Mouse (Mus musculus) intestine, embryonic 16.5 days (tissue): ENCODE measurements around the gene Slco4c1. TPM values are rescaled to one million over a fixed set of nuclear protein-coding genes. Genes with fewer than 3 reads are reported as not detected.

Experiments used
- ATAC-seq: fragments of 200-750 bp; cut with Nextera tagmentation; 2 replicates; pipeline ENCODE4 v1.8.0; 2017; ENCODE audit warnings: moderate TSS enrichment, moderate library complexity
- H3K27ac ChIP-seq: fragments of 300-500 bp; sonication (generic); 2 replicates; pipeline ENCODE4 v1.5.1; 2014; ENCODE audit warnings: mild to moderate bottlenecking, low read length
- H3K27me3 ChIP-seq: fragments of 300-500 bp; sonication (generic); replicated peaks from 2 replicates; pipeline ENCODE4 v1.6.1; 2014; ENCODE audit warnings: low read length, control low read depth, mixed read lengths; ENCODE audit not compliant: control insufficient read depth, insufficient read depth
- H3K36me3 ChIP-seq: fragments of 300-500 bp; sonication (generic); 2 replicates; pipeline ENCODE4 v1.6.1; 2014; ENCODE audit warnings: low read length, control low read depth; ENCODE audit not compliant: control insufficient read depth, insufficient read depth
- H3K4me1 ChIP-seq: fragments of 300-500 bp; sonication (generic); 2 replicates; pipeline ENCODE4 v1.6.1; 2014; ENCODE audit warnings: low read length, control low read depth, mixed read lengths; ENCODE audit not compliant: control insufficient read depth, insufficient read depth
- H3K4me2 ChIP-seq: fragments of 300-500 bp; sonication (generic); 2 replicates; pipeline ENCODE4 v1.6.1; 2014; ENCODE audit warnings: low read depth, low read length, control low read depth
- H3K4me3 ChIP-seq: fragments of 300-500 bp; sonication (generic); 2 replicates; pipeline ENCODE4 v1.5.1; 2014; ENCODE audit warnings: mild to moderate bottlenecking, low read length
- H3K9ac ChIP-seq: fragments of 300-500 bp; sonication (generic); 2 replicates; pipeline ENCODE4 v1.6.1; 2014; ENCODE audit warnings: low read depth, low read length
- H3K9me3 ChIP-seq: fragments of 300-500 bp; sonication (generic); 2 replicates; pipeline ENCODE4 v1.6.1; 2016; ENCODE audit warnings: low read length, control low read depth; ENCODE audit not compliant: control insufficient read depth
- WGBS: fragments of 180-500 bp; shearing (Covaris S2); extraction: QIAGEN DNeasy Blood & Tissue Kit; methylation state at CpG from one replicate; pipeline ENCODE4 v1.1.7; 2014; 5-methylcytosine and 5-hydroxymethylcytosine counted together
- polyA plus RNA-seq: library from polyadenylated mRNA; unstranded; fragments of >200 nt; fragmentation: Nextera tagmentation; extraction: Ambion mirVana; gene quantifications from 2 replicates; pipeline ENCODE4 v1.2.1, GENCODE M21; 2015

Slco4c1 gene
- polyA plus RNA-seq = 0.02 and 0.07 TPM in 2 replicates

GRCm38 (mm10) chr1:96871528-96872360, at the start of gene Slco4c1:
Gene Slco4c1 (minus strand): TSS chr1:96872171.
- Histone ChIP-seq H3K9me3 (no peaks in the 10 kb centered on the region), H3K4me2 (peak within 1 kb of the TSS; percentile 95), H3K9ac (peak within 1 kb of the TSS; percentile 63), H3K4me1 (no peaks in the 10 kb centered on the region), H3K27ac (no peak within 1 kb of the TSS), H3K27me3 (no peaks in the 10 kb centered on the region), H3K36me3 (no peaks in the 10 kb centered on the region), H3K4me3 (peak within 1 kb of the TSS; percentile 56)
- WGBS = 1% methylated on average over 39 of the region's 40 CpGs
- ATAC-seq = peak; percentile 99

GRCm38 (mm10) chr1:96917333-96917732, 45.4 kb upstream of the Slco4c1 start:
- Histone ChIP-seq H3K9ac (no peak overlapping the region), H3K4me3 (no peak overlapping the region), H3K4me1 (no peaks in the 10 kb centered on the region), H3K27ac (no peak overlapping the region), H3K4me2 (no peak overlapping the region), H3K9me3 (no peaks in the 10 kb centered on the region), H3K36me3 (no peaks in the 10 kb centered on the region), H3K27me3 (no peaks in the 10 kb centered on the region)
- ATAC-seq = no peak

DNA sequence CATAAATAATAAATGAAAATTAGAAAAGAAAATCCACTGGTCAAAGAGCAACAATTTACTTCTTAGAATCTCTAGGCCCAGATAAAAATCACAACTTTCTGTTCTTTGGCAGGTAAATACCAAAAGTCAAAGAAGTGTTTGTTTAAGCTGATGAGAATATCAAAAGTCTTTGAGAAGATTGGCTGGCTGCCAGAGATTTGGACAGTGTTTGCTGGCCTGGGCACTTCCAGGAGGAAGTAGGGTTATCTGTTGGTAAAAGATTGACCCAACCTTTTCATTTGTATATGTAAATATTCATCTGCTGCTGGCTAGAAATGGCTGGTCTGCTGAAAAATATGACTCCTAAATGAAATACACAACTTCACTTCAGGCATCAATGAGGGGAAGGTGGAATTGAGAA, 11.8 kb upstream of the Slco4c1 start:
- H3K9me3 ChIP-seq = no peaks in the 10 kb centered on the region
- H3K4me1 ChIP-seq = no peaks in the 10 kb centered on the region

GRCm38 (mm10) chr1:96878572-96878971, 6.6 kb upstream of the Slco4c1 start:
- H3K9ac ChIP-seq = no peak overlapping the region
- H3K4me3 ChIP-seq = no peak overlapping the region
- H3K4me1 ChIP-seq = no peaks in the 10 kb centered on the region
- no peak overlapping the region for H3K27ac ChIP-seq
- H3K9me3 ChIP-seq = no peaks in the 10 kb centered on the region
- no peaks in the 10 kb centered on the region for H3K27me3 ChIP-seq
- no peaks in the 10 kb centered on the region for H3K36me3 ChIP-seq
- no peak for ATAC-seq
- no peak overlapping the region for H3K4me2 ChIP-seq
- WGBS = 84% methylated on average over 1 of the region's 1 CpGs

More for the DNA sequence above, 11.8 kb upstream of the Slco4c1 start:
- Histone ChIP-seq H3K27me3 (no peaks in the 10 kb centered on the region), H3K36me3 (no peaks in the 10 kb centered on the region), H3K27ac (no peak overlapping the region), H3K4me2 (no peak overlapping the region), H3K9ac (no peak overlapping the region), H3K4me3 (no peak overlapping the region)
- no peak for ATAC-seq

- Histone ChIP-seq H3K27ac (no peak overlapping the region), H3K9me3 (no peaks in the 10 kb centered on the region), H3K27me3 (no peaks in the 10 kb centered on the region), H3K36me3 (no peaks in the 10 kb centered on the region), H3K4me3 (no peak overlapping the region), H3K9ac (no peak overlapping the region), H3K4me2 (no peak overlapping the region), H3K4me1 (no peaks in the 10 kb centered on the region)
- 68% methylated on average over 1 of the region's 1 CpGs for WGBS
- ATAC-seq = peak; percentile 22; the same call in 1 of the 2 replicates
Observed at GRCm38 (mm10) chr1:96876076-96876475, 4.1 kb upstream of the Slco4c1 start.

GRCm38 (mm10) chr1:96874636-96875035, 2.7 kb upstream of the Slco4c1 start:
- H3K36me3 ChIP-seq = no peaks in the 10 kb centered on the region
- H3K4me1 ChIP-seq = no peaks in the 10 kb centered on the region
- H3K27me3 ChIP-seq = no peaks in the 10 kb centered on the region
- no peak overlapping the region for H3K27ac ChIP-seq
- WGBS = 63% methylated on average over 1 of the region's 1 CpGs
- H3K4me3 ChIP-seq = no peak overlapping the region
- no peak overlapping the region for H3K9ac ChIP-seq
- no peak overlapping the region for H3K4me2 ChIP-seq
- no peak for ATAC-seq
- no peaks in the 10 kb centered on the region for H3K9me3 ChIP-seq

- Histone ChIP-seq H3K9ac (peak overlapping the region; percentile 63), H3K36me3 (no peaks in the 10 kb centered on the region), H3K4me1 (no peaks in the 10 kb centered on the region), H3K4me2 (peak overlapping the region; percentile 95), H3K9me3 (no peaks in the 10 kb centered on the region), H3K4me3 (peak overlapping the region; percentile 56), H3K27ac (no peak overlapping the region), H3K27me3 (no peaks in the 10 kb centered on the region)
- no peak for ATAC-seq
- under 1% methylated on average over 10 of the region's 10 CpGs for WGBS
Observed at GRCm38 (mm10) chr1:96872361-96872693, 356 bp upstream of the Slco4c1 start.

- H3K9ac ChIP-seq = no peak overlapping the region
- no peaks in the 10 kb centered on the region for H3K36me3 ChIP-seq
- no peaks in the 10 kb centered on the region for H3K9me3 ChIP-seq
- H3K4me3 ChIP-seq = no peak overlapping the region
- no peak overlapping the region for H3K4me2 ChIP-seq
- H3K4me1 ChIP-seq = no peaks in the 10 kb centered on the region
- 11% methylated on average over 7 of the region's 7 CpGs for WGBS
- H3K27me3 ChIP-seq = no peaks in the 10 kb centered on the region
- no peak for ATAC-seq
- H3K27ac ChIP-seq = no peak overlapping the region
Observed at GRCm38 (mm10) chr1:96870764-96871307, 1.1 kb downstream of the Slco4c1 start.

DNA sequence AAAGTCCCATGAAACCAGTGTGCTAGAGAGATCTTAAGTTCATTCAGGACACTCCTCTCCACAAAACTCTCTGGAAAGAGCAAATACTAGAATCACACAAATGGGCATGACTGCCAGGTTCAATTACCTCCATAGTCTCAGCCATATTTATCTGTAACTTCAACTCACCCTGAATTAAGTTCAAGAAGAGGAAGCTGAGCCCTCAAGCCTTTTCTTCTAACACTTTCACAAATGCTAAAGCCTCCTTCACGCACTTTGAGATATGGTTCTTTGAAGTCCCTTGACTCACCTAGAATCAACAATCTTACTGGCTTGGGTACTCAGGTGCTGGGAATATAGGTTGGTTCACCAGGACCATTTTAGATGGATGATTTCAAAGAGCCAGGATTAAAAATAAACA, 3.2 kb downstream of the Slco4c1 start:
- no peak for ATAC-seq
- H3K9ac ChIP-seq = no peak overlapping the region
- no peaks in the 10 kb centered on the region for H3K4me1 ChIP-seq
- H3K4me2 ChIP-seq = no peak overlapping the region
- no peaks in the 10 kb centered on the region for H3K27me3 ChIP-seq
- no peak overlapping the region for H3K27ac ChIP-seq
- H3K4me3 ChIP-seq = no peak overlapping the region
- H3K36me3 ChIP-seq = no peaks in the 10 kb centered on the region
- no peaks in the 10 kb centered on the region for H3K9me3 ChIP-seq
- WGBS = 92% methylated on average over 1 of the region's 1 CpGs
